Mouse (Mus musculus) liver, embryonic 12.5 days (tissue): ENCODE measurements at regions not wholly inside any gene's neighbourhood (a gene's known extent, or its start where the extent isn't known, plus 50 kb on each side); places are given as distances from the start of the nearest gene placed in this dataset.

ENCODE experiments used
- ATAC-seq: fragments of 200-750 bp; cut with Nextera tagmentation; 2 replicates; pipeline ENCODE4 v1.8.0; 2017; ENCODE audit warnings: moderate number of reproducible peaks, mild to moderate bottlenecking, moderate library complexity
- H3K27ac ChIP-seq: fragments of 300-500 bp; sonication (generic); 2 replicates; pipeline ENCODE4 v1.5.1; 2016; ENCODE audit warnings: mild to moderate bottlenecking
- H3K27me3 ChIP-seq: fragments of 300-500 bp; sonication (generic); replicated peaks from 2 replicates; pipeline ENCODE4 v1.6.1; 2016; ENCODE audit warnings: mild to moderate bottlenecking, moderate library complexity
- H3K36me3 ChIP-seq: fragments of 300-500 bp; sonication (generic); 2 replicates; pipeline ENCODE4 v1.6.1; 2016; ENCODE audit warnings: mild to moderate bottlenecking, moderate library complexity
- H3K4me1 ChIP-seq: fragments of 300-500 bp; sonication (generic); 2 replicates; pipeline ENCODE4 v1.6.1; 2016
- H3K4me2 ChIP-seq: fragments of 300-500 bp; sonication (generic); 2 replicates; pipeline ENCODE4 v1.6.1; 2016; ENCODE audit warnings: mild to moderate bottlenecking, moderate library complexity
- H3K4me3 ChIP-seq: fragments of 300-500 bp; sonication (generic); 2 replicates; pipeline ENCODE4 v1.5.1; 2016; ENCODE audit warnings: mild to moderate bottlenecking, moderate library complexity
- H3K9ac ChIP-seq: fragments of 300-500 bp; sonication (generic); 2 replicates; pipeline ENCODE4 v1.6.1; 2016; ENCODE audit warnings: mild to moderate bottlenecking, moderate library complexity
- H3K9me3 ChIP-seq: fragments of 300-500 bp; sonication (generic); replicated peaks from 2 replicates; pipeline ENCODE4 v1.6.1; 2016; ENCODE audit warnings: mild to moderate bottlenecking, moderate library complexity
- WGBS: fragments of 180-500 bp; shearing (Covaris S2); methylation state at CpG from one replicate; pipeline ENCODE4 v1.1.7; 2016; ENCODE audit not compliant: insufficient replicate concordance; 5-methylcytosine and 5-hydroxymethylcytosine counted together

DNA sequence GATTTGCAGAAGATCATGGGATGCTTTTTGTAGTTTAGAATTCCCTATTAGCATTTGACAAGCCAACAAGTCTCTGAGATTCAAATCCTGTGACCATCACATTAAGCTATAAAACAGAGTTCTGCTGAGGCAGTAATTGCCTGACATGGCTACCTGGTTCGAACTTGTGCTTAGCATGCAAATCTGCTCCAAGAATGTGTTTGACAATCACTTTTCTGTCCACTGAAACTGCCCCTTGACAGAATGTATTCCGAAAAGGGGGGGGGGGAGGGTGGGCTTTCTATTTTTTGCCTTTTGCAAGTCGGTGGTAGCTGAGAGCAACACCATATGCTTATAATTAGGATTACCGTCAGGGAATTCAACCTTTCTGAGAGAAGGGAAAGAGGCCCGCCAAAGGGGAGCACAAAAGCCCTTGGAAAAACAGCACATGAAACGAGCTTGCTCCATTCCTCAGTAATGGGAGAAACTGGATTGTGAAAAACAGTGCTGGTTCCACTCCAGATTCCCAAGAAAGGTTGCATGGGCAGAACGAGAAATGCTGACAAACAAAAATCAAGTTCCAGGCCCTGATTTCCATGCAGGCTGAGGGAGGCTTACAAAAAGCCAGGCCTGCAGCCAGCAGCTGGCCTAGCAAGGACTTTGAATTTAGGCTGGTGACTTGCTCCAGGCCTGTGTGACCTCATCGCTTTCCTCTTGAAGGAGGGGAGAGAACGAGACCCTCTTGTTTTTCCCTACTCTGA is 176.1 kb upstream of the Ldb2 start:
- H3K9ac ChIP-seq, result no peak overlapping the region
- no peaks in the 10 kb centered on the region for H3K9me3 ChIP-seq
- 59% methylated on average over 9 of the region's 9 CpGs for whole genome bisulfite sequencing
- no peak for ATAC-seq
- H3K4me3 ChIP-seq, result no peak overlapping the region
- no peaks in the 10 kb centered on the region for H3K27me3 ChIP-seq
- H3K36me3 ChIP-seq, result no peaks in the 10 kb centered on the region
- no peaks in the 10 kb centered on the region for H3K4me1 ChIP-seq
- no peak overlapping the region for H3K27ac ChIP-seq
- no peak overlapping the region for H3K4me2 ChIP-seq

DNA sequence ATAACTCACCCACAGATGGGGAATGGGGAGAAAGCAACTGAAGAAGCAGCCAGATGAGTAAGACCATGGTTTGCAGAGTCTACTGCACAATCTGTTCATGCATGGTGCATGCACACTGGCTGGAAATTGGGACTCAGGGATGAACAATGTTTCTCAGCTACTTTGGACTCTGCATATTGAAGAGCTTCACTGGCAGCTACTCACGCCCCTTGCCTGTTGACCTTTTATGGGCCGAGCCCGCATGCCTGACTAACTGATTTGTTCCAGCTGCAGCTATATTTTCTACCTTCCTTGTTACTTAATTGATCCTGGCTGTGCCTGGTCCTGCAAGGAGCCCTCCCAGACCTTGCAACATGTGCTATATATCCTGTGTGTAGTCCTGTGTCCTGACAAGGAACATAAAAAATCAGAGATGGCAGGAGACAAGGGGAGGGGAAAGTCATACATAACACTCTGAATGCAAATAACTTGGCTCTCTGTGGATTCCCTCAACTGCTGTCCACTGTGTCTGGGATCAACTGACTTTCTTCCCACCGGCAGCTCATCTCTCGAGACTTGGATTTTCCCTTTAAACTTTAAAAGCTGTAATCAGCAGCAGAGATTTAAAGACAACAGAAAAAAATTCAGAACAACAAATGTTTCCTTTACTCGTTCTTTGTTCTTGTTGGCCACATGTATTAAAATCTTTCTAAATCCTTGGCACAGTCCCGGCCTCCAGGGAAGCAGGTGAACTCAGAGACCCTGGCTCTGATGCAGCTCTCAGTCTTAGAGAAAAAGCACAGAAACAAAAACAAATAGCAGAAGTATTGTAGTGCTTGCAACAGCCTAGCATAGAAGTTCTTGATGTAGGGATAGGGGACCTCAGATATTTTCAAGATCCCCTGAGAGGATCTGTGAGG is 143.8 kb upstream of the Ldb2 start:
- H3K36me3 ChIP-seq, result no peaks in the 10 kb centered on the region
- H3K9me3 ChIP-seq, result no peaks in the 10 kb centered on the region
- H3K4me1 ChIP-seq, result no peaks in the 10 kb centered on the region
- no peak for ATAC-seq
- no peak overlapping the region for H3K4me2 ChIP-seq
- H3K9ac ChIP-seq, result no peak overlapping the region
- no peak overlapping the region for H3K4me3 ChIP-seq
- no peak overlapping the region for H3K27ac ChIP-seq
- no peaks in the 10 kb centered on the region for H3K27me3 ChIP-seq
- WGBS, result 56% methylated on average over 7 of the region's 7 CpGs

DNA sequence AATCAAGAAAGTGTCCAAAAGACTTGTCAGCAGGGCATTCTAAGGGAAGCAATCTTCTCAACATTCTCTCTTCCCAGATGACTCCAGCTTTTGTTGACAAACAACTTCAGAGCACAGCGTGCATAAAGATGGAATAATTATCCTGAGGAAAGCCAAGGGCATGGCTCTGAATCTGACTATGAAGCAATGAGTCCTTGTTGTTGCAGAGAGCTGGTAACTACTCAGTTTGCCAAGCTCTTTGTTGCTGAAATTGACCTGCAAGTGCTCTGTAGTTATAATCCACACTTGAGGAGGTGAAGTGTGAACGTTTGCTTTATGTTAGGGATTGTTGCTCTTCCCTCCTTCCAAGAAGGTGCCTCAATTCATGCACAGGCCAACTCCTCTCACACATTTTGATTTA is 143.1 kb upstream of the Ldb2 start:
- Histone ChIP-seq H3K36me3 (no peaks in the 10 kb centered on the region), H3K4me2 (no peak overlapping the region), H3K4me3 (no peak overlapping the region), H3K9ac (no peak overlapping the region), H3K4me1 (no peaks in the 10 kb centered on the region), H3K27me3 (no peaks in the 10 kb centered on the region), H3K9me3 (no peaks in the 10 kb centered on the region), H3K27ac (no peak overlapping the region)
- no peak for ATAC-seq
- WGBS, result 51% methylated on average over 2 of the region's 2 CpGs

DNA sequence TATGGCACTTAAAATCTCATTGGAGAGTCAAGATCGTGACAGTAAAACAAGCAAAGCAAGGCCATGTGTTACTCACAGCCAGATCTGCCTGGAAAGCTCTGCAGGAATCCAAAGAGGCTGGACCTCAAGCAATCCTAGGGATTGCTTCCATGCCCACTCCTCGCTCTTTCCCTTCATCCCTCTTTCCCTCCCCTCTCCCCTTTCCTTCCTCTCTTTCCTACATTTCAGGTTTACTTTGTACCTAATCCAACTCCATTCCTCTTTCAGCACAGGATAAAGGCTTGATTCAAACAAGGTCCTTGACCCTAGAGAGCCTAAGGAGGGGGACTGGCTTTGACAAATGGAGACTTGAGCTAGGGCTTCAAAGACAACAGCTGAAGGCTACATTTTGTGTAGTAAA is 126.0 kb upstream of the Ldb2 start:
- Histone ChIP-seq H3K4me1 (no peaks in the 10 kb centered on the region), H3K9me3 (no peaks in the 10 kb centered on the region), H3K36me3 (no peaks in the 10 kb centered on the region), H3K4me3 (no peak overlapping the region), H3K27me3 (no peaks in the 10 kb centered on the region), H3K4me2 (no peak overlapping the region), H3K27ac (no peak overlapping the region), H3K9ac (no peak overlapping the region)
- no peak for ATAC-seq
- 45% methylated on average over 2 of the region's 2 CpGs for WGBS

DNA sequence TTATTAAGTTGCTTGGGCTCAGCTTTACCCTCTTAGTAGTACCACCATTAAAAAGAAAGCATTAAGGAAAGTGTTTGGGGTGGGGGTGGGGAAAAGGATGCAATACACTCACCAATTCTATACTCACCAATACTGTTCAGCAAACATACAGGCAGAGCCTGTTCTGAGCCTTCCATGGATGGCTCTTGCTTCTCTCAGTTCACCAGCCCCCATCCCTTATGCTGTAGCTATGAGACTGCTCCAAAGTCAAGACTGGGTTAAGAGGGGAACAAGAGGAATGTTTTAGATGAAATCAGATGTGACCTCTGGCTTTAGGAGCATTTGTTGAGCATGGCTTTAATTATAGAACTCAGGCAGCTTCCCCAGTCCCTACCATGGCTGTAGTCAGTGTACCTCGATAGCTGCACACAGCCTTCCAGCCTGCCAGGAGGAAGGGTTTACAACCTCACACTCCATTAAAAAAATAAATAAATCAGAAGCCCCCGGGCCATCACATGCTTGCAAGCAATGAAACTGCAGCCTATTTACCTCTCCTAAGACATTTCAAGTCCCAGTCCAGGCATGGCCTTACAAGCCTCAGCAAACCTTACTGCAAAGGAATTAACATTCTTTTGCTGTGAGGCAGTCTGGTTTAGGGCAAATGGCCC is 122.8 kb upstream of the Ldb2 start:
- no peaks in the 10 kb centered on the region for H3K4me1 ChIP-seq
- H3K27ac ChIP-seq, result no peak overlapping the region
- no peak overlapping the region for H3K9ac ChIP-seq
- ATAC-seq, result no peak
- WGBS, result 51% methylated on average over 2 of the region's 2 CpGs
- no peaks in the 10 kb centered on the region for H3K36me3 ChIP-seq
- H3K9me3 ChIP-seq, result no peaks in the 10 kb centered on the region
- no peak overlapping the region for H3K4me2 ChIP-seq
- no peaks in the 10 kb centered on the region for H3K27me3 ChIP-seq
- H3K4me3 ChIP-seq, result no peak overlapping the region

DNA sequence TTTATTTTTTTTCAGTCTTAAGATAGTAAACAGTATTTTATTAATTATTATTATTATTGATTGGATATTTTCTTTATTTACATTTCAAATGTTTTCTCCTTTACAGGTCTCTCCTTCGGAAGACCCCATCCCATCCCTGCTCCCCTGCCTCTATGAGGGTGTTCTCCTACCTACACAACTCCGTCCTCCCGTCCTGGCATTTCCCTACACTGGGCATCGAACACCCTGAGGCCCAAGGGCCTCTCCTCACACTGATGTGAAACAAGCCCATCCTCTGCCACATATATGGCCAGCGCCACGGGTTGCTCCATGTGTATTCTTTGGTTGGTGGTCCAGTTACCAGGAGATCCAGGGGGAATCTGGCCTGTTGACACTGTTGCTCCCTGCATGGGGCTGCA is 118.3 kb upstream of the Ldb2 start:
- no peaks in the 10 kb centered on the region for H3K4me1 ChIP-seq
- no peak overlapping the region for H3K4me3 ChIP-seq
- H3K9ac ChIP-seq, result no peak overlapping the region
- ATAC-seq, result no peak
- WGBS, result 77% methylated on average over 6 of the region's 6 CpGs
- H3K27me3 ChIP-seq, result no peaks in the 10 kb centered on the region
- no peak overlapping the region for H3K27ac ChIP-seq
- no peaks in the 10 kb centered on the region for H3K36me3 ChIP-seq
- H3K4me2 ChIP-seq, result no peak overlapping the region
- H3K9me3 ChIP-seq, result no peaks in the 10 kb centered on the region

DNA sequence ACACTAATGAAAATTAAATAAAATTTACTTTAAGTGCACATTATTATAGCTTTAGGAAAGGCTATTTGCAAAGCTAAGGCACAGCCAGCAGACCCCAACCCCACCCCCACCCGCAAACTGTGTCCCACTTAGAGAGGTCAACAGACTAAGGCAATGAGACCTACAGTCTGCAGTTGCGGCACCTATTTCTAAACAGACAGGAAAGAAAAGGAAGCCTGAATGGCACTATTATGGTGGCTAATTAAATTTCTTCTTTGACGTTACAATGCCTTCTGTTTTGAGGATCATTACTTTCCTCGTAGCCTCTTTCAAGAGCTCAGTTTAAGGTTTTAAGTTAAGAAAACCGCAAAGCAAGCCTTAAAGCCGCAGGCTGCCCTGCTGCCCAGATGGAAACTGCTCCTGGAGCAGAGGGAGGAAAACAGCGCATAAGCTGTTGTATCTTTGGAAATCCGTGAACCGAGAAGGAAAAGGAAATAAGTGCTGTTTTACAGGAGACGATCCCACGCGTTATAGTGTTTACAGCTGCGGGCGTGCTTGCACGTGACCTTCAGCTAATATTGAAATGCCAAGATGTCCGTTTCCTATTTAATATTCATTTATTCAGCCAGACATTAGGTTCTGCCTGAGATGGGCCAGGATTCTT is 117.8 kb upstream of the Ldb2 start:
- Histone ChIP-seq H3K27ac (no peak overlapping the region), H3K4me2 (no peak overlapping the region), H3K4me1 (no peaks in the 10 kb centered on the region), H3K27me3 (no peaks in the 10 kb centered on the region), H3K9me3 (no peaks in the 10 kb centered on the region), H3K36me3 (no peaks in the 10 kb centered on the region), H3K4me3 (no peak overlapping the region), H3K9ac (no peak overlapping the region)
- 66% methylated on average over 16 of the region's 16 CpGs for WGBS
- no peak for ATAC-seq

DNA sequence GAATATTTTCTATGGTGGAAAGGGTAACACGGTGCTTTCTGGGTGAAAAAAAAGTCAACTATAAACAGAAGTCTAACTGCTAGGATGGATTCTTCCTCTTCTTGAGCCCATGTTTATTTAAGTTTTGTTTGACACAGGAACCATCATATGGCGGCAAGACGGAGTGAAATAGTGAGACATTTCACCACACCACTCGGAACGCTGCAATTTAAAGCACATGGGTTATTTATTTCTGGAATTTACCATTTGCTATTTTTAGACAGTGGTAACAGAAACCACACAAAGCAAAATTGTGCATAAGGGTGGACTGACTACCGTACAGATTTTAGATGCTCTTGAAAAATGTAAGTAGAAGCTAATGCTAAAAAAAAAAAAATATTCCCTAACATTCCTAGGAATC is 103.1 kb upstream of the Ldb2 start:
- Histone ChIP-seq H3K36me3 (no peaks in the 10 kb centered on the region), H3K4me1 (no peaks in the 10 kb centered on the region), H3K9ac (no peak overlapping the region), H3K4me3 (no peak overlapping the region), H3K27ac (no peak overlapping the region), H3K27me3 (no peaks in the 10 kb centered on the region), H3K4me2 (no peak overlapping the region), H3K9me3 (no peaks in the 10 kb centered on the region)
- WGBS, result 56% methylated on average over 6 of the region's 6 CpGs
- ATAC-seq, result no peak

DNA sequence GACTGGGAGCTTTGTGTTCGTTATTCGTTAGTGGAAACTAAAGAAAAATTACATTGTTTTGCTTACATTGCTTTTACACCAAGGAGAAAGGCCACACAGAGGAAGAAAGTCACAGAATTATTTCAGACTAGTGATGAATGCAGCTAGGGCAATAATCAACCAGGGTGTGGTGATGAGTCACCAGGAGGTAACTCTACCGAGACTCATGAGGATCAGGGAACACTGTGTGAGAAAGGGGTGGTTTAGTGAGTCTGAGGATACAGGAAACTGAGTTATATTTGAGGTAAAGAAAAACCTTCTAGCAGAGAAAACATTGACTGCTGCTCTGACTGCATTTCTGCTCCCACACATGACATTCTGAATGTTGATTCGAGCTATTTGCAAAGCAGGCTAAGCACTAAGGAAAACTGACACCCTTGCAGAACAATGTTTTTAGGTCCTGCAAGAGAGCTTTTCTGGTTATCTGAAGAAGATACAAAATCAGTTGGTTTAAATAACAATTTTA is 87.1 kb upstream of the Ldb2 start:
- no peaks in the 10 kb centered on the region for H3K36me3 ChIP-seq
- ATAC-seq, result no peak
- no peak overlapping the region for H3K27ac ChIP-seq
- no peaks in the 10 kb centered on the region for H3K27me3 ChIP-seq
- 66% methylated on average over 4 of the region's 4 CpGs for WGBS
- H3K4me2 ChIP-seq, result no peak overlapping the region
- H3K4me3 ChIP-seq, result no peak overlapping the region
- H3K4me1 ChIP-seq, result no peaks in the 10 kb centered on the region
- no peak overlapping the region for H3K9ac ChIP-seq
- H3K9me3 ChIP-seq, result no peaks in the 10 kb centered on the region

DNA sequence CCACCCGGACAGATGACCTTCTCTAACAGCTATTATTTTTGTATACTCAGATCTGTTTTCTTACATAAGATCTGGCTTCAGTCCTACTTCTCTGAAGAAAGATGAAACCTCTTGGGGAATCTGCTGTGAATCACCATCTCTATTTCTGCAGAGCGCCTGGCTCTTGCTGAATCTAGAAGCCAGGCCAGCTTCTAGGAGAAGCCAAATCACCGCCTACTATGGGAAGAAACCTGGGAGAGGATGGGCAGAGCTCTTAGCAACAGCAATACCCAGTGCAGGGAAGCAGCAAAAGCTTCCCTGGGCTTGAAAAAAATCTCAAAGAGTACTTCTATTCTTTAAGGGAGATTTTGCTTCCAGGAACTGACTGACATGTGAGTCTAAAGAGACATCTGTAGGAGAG is 77.5 kb upstream of the Ldb2 start:
- Histone ChIP-seq H3K9ac (no peak overlapping the region), H3K27me3 (no peaks in the 10 kb centered on the region), H3K4me1 (no peaks in the 10 kb centered on the region), H3K27ac (no peak overlapping the region), H3K9me3 (no peaks in the 10 kb centered on the region), H3K4me3 (no peak overlapping the region), H3K4me2 (no peak overlapping the region), H3K36me3 (no peaks in the 10 kb centered on the region)
- ATAC-seq, result no peak
- WGBS, result 59% methylated on average over 3 of the region's 3 CpGs

DNA sequence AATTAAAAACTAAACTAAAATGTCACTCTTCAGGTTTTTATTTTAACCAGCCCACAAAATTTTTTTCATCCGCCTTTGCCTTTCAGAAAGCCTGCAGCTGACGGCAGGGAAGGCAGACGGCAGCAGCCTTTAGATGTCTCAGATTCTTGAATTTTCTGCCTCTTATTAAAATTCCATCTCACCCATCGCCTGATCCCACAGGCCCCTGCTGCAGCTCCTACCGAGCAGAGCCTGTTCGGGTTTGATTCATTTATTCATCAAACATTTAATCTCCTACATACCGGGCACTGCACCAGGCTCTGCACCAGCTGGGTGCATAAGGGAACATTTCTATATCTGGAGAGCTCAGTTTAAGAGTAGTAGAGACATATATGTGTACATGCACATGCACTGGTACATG is 72.8 kb upstream of the Ldb2 start:
- Histone ChIP-seq H3K27ac (no peak overlapping the region), H3K9me3 (no peaks in the 10 kb centered on the region), H3K4me2 (no peak overlapping the region), H3K9ac (no peak overlapping the region), H3K4me3 (no peak overlapping the region), H3K36me3 (no peaks in the 10 kb centered on the region), H3K4me1 (no peaks in the 10 kb centered on the region), H3K27me3 (no peaks in the 10 kb centered on the region)
- no peak for ATAC-seq
- 70% methylated on average over 7 of the region's 7 CpGs for WGBS

DNA sequence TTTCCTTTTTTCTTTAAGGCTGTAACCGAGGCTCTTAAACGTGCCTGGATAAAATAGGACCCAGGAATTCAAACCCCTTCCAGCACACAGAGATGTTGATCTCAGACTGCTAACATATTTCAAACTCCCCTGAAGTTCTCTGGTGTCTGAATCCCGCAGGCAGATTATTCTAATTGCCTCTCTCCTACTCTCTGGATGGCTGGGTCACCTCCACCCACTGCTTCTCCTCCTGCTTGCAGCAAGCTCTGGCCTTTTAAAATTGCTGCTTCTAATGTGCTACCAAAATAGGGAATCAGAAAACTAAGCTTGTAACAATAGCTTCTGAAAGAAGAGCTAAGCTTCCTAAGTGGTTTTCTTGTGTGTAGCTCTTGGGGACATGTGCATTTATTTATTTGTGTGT is 64.4 kb upstream of the Ldb2 start:
- WGBS, result 34% methylated on average over 3 of the region's 3 CpGs
- no peaks in the 10 kb centered on the region for H3K36me3 ChIP-seq
- H3K4me2 ChIP-seq, result no peak overlapping the region
- H3K27me3 ChIP-seq, result no peaks in the 10 kb centered on the region
- no peak for ATAC-seq
- no peak overlapping the region for H3K9ac ChIP-seq
- no peak overlapping the region for H3K4me3 ChIP-seq
- H3K9me3 ChIP-seq, result no peaks in the 10 kb centered on the region
- no peak overlapping the region for H3K27ac ChIP-seq
- no peaks in the 10 kb centered on the region for H3K4me1 ChIP-seq
